Mouse (Mus musculus) stomach, postnatal 0 days (tissue): ENCODE measurements around the gene Abca17. TPM values are rescaled to one million over a fixed set of nuclear protein-coding genes. Genes with fewer than 3 reads are reported as not detected.

Experiments used
- ATAC-seq: fragments of 200-750 bp; cut with Nextera tagmentation; 2 replicates; pipeline ENCODE4 v1.8.0; 2017; ENCODE audit not compliant: low FRiP score, low TSS enrichment
- DNase-seq: peaks from one replicate; pipeline ENCODE4 v3.0.0-alpha.2; 2016; ENCODE audit warnings: low spot score
- H3K27ac ChIP-seq: fragments of 300-500 bp; sonication (generic); replicated peaks from 2 replicates; pipeline ENCODE4 v1.5.1; 2014; ENCODE audit warnings: mild to moderate bottlenecking, control low read depth
- H3K27me3 ChIP-seq: fragments of 300-500 bp; sonication (generic); 2 replicates; pipeline ENCODE4 v1.6.1; 2014; ENCODE audit warnings: low read length; ENCODE audit not compliant: control insufficient read depth, insufficient read depth
- H3K36me3 ChIP-seq: fragments of 300-500 bp; sonication (generic); 2 replicates; pipeline ENCODE4 v1.6.1; 2014; ENCODE audit warnings: low read length, mixed read lengths; ENCODE audit not compliant: control insufficient read depth, insufficient read depth
- H3K4me1 ChIP-seq: fragments of 300-500 bp; sonication (generic); replicated peaks from 2 replicates; pipeline ENCODE4 v1.6.1; 2014; ENCODE audit warnings: antibody characterized with exemption; ENCODE audit not compliant: control insufficient read depth, insufficient read depth
- H3K4me2 ChIP-seq: fragments of 300-500 bp; sonication (generic); replicated peaks from 2 replicates; pipeline ENCODE4 v1.6.1; 2014; ENCODE audit warnings: low read depth, mild to moderate bottlenecking, control low read depth, moderate library complexity
- H3K4me3 ChIP-seq: fragments of 300-500 bp; sonication (generic); 2 replicates; pipeline ENCODE4 v1.5.1; 2014; ENCODE audit warnings: low read depth, low read length, control low read depth
- H3K9ac ChIP-seq: fragments of 300-500 bp; sonication (generic); 2 replicates; pipeline ENCODE4 v1.6.1; 2014; ENCODE audit warnings: mild to moderate bottlenecking, low read length, control low read depth, mixed read lengths
- H3K9me3 ChIP-seq: fragments of 300-500 bp; sonication (generic); 2 replicates; pipeline ENCODE4 v1.6.1; 2016; ENCODE audit warnings: low read length; ENCODE audit not compliant: control insufficient read depth
- CTCF ChIP-seq: IDR thresholded peaks from 2 replicates; pipeline ENCODE4 v1.5.1; 2016; ENCODE audit warnings: antibody characterized with exemption, low read depth, mild to moderate bottlenecking, moderate library complexity
- EP300 ChIP-seq: optimal IDR thresholded peaks from 2 replicates; pipeline ENCODE3; 2016; ENCODE audit warnings: antibody characterized with exemption
- WGBS: fragments of 180-500 bp; shearing (Covaris S2); extraction: QIAGEN DNeasy Blood & Tissue Kit; methylation state at CpG from one replicate; pipeline ENCODE4 v1.1.7; 2014; 5-methylcytosine and 5-hydroxymethylcytosine counted together
- polyA plus RNA-seq: library from polyadenylated mRNA; unstranded; fragments of >200 nt; fragmentation: Nextera tagmentation; extraction: Ambion mirVana; gene quantifications from 2 replicates; pipeline ENCODE4 v1.2.1, GENCODE M21; 2015

Abca17 gene
- polyA plus RNA-seq, 1 experiment from 2014 or later: not detected

- H3K4me2 ChIP-seq: peak overlapping the region; percentile 78
- no peak; the same call in 1 of the 2 replicates for ATAC-seq
Observed at GRCm38 (mm10) chr17:24250988-24251319, 99.9 kb downstream of the Abca17 start.

GRCm38 (mm10) chr17:24248641-24249040, 102.2 kb downstream of the Abca17 start:
- Histone ChIP-seq H3K4me3 (no peak overlapping the region), H3K9me3 (no peaks in the 10 kb centered on the region), H3K4me1 (0 out of 2 replicates have a peak, but pooled peaks cover 2% of the 10 kb centered on the region), H3K36me3 (no peaks in the 10 kb centered on the region; the same call in 1 of the 2 replicates), H3K9ac (no peak overlapping the region), H3K27ac (no peak overlapping the region), H3K4me2 (no peak overlapping the region), H3K27me3 (no peaks in the 10 kb centered on the region)
- 96% methylated on average over 2 of the region's 2 CpGs for WGBS
- TF ChIP-seq EP300: no peak
- TF ChIP-seq CTCF: peak; percentile 41
- DNase-seq (no peak), ATAC-seq (no peak)

More at GRCm38 (mm10) chr17:24250988-24251319, 99.9 kb downstream of the Abca17 start:
- Histone ChIP-seq H3K9ac (peak overlapping the region; percentile 73), H3K9me3 (no peaks in the 10 kb centered on the region), H3K27ac (peak overlapping the region; percentile 61; the same call in 1 of the 2 replicates), H3K4me3 (peak overlapping the region; percentile 72), H3K27me3 (no peaks in the 10 kb centered on the region), H3K4me1 (0 out of 2 replicates have a peak, but pooled peaks cover 2% of the 10 kb centered on the region), H3K36me3 (no peaks in the 10 kb centered on the region)
- DNase-seq: no peak
- TF ChIP-seq EP300 (no peak), CTCF (no peak)
- under 1% methylated on average over 32 of the region's 32 CpGs for WGBS

- Histone ChIP-seq H3K4me3 (no peak overlapping the region), H3K27ac (peak overlapping the region; percentile 45; the same call in 1 of the 2 replicates), H3K36me3 (peaks cover 11% of the 10 kb centered on the region), H3K9ac (no peak overlapping the region), H3K4me1 (no peaks in the 10 kb centered on the region), H3K9me3 (no peaks in the 10 kb centered on the region), H3K4me2 (no peak overlapping the region), H3K27me3 (no peaks in the 10 kb centered on the region)
- ATAC-seq: 0 out of 2 replicates have a peak, but pooled peaks have one; percentile 22
- WGBS: 89% methylated on average over 8 of the region's 8 CpGs
- DNase-seq: no peak
- TF ChIP-seq EP300 (no peak), CTCF (no peak)
Observed at GRCm38 (mm10) chr17:24244061-24244460, 106.8 kb downstream of the Abca17 start.

- peaks cover 15% of the 10 kb centered on the region for H3K36me3 ChIP-seq
- H3K27me3 ChIP-seq: no peaks in the 10 kb centered on the region
- no peaks in the 10 kb centered on the region for H3K4me1 ChIP-seq
- no peak overlapping the region for H3K4me3 ChIP-seq
- no peak overlapping the region for H3K9ac ChIP-seq
- WGBS: 86% methylated on average over 4 of the region's 4 CpGs
- H3K9me3 ChIP-seq: no peaks in the 10 kb centered on the region
- DNase-seq (peak; percentile 53), ATAC-seq (no peak)
- 0 out of 2 replicates have a peak overlapping the region, but pooled peaks have one; percentile 24 for H3K27ac ChIP-seq
- H3K4me2 ChIP-seq: no peak overlapping the region
- peak; percentile 77 for TF ChIP-seq CTCF
- no peak for TF ChIP-seq EP300
Observed at GRCm38 (mm10) chr17:24243311-24243969, 107.4 kb downstream of the Abca17 start.

GRCm38 (mm10) chr17:24236921-24237320, 113.9 kb downstream of the Abca17 start:
- Histone ChIP-seq H3K27me3 (no peaks in the 10 kb centered on the region), H3K27ac (no peak overlapping the region), H3K4me3 (no peak overlapping the region), H3K9me3 (no peaks in the 10 kb centered on the region), H3K36me3 (peaks cover 32% of the 10 kb centered on the region), H3K9ac (no peak overlapping the region), H3K4me2 (no peak overlapping the region), H3K4me1 (no peaks in the 10 kb centered on the region)
- 92% methylated on average over 7 of the region's 7 CpGs for WGBS
- TF ChIP-seq CTCF (no peak), EP300 (no peak)
- no peak for DNase-seq
- ATAC-seq: no peak

GRCm38 (mm10) chr17:24236479-24236878, 114.4 kb downstream of the Abca17 start:
- 100% methylated on average over 1 of the region's 1 CpGs for WGBS
- no peaks in the 10 kb centered on the region for H3K27me3 ChIP-seq
- H3K36me3 ChIP-seq: peaks cover 34% of the 10 kb centered on the region
- H3K9ac ChIP-seq: no peak overlapping the region
- no peaks in the 10 kb centered on the region for H3K9me3 ChIP-seq
- ATAC-seq: no peak
- H3K4me2 ChIP-seq: no peak overlapping the region
- DNase-seq: no peak
- TF ChIP-seq EP300: no peak
- no peak for TF ChIP-seq CTCF
- H3K27ac ChIP-seq: no peak overlapping the region
- H3K4me1 ChIP-seq: no peaks in the 10 kb centered on the region
- H3K4me3 ChIP-seq: no peak overlapping the region
